Mouse (Mus musculus) layer of hippocampus, postnatal 25 days (tissue): ENCODE results near the gene Evl. TPM values are rescaled to one million over a fixed set of nuclear protein-coding genes. Genes with fewer than 3 reads are reported as not detected.
"Not testable (repeated sequence)": the region's sequence is repeated elsewhere in the genome, so short reads cannot be mapped to it uniquely, and the experiment has no call there.

Source experiments
- DNase-seq, 2 experiments: peaks; one replicate each; pipeline ENCODE4 v3.0.0; 2022; ENCODE audit warnings: mixed read lengths in 2 of 2, low spot score in 1 of 2; ENCODE audit errors: extremely low spot score in 1 of 2
- total RNA-seq, 2 experiments: library from RNA; stranded (reverse); gene quantifications; 2 replicates each; pipeline ENCODE4 v1.2.3; 2021

The Evl gene
- total RNA-seq, 2 experiments from 2014 or later = 201 to 204 TPM

GRCm38 (mm10) chr12:108686926-108687325 lies 132.4 kb downstream of the Evl start:
- DNase-seq = no peak

- no peak for DNase-seq
Measured at GRCm38 (mm10) chr12:108689167-108689566, 134.6 kb downstream of the Evl start.

- DNase-seq = no peak
Measured at GRCm38 (mm10) chr12:108690529-108690928, 136.0 kb downstream of the Evl start.

- DNase-seq = no peak
Measured at GRCm38 (mm10) chr12:108693592-108693991, 139.1 kb downstream of the Evl start.

GRCm38 (mm10) chr12:108694223-108694622 lies 139.7 kb downstream of the Evl start:
- DNase-seq = no peak

- no peak for DNase-seq
Measured at GRCm38 (mm10) chr12:108698697-108699471, 144.4 kb downstream of the Evl start.

GRCm38 (mm10) chr12:108699576-108699975 lies 145.1 kb downstream of the Evl start:
- no peak for DNase-seq

GRCm38 (mm10) chr12:108700037-108700436 lies 145.5 kb downstream of the Evl start:
- DNase-seq = no peak

GRCm38 (mm10) chr12:108701221-108701620 lies 146.7 kb downstream of the Evl start:
- DNase-seq = no peak

- no peak for DNase-seq
Measured at GRCm38 (mm10) chr12:108702185-108702584, 147.7 kb downstream of the Evl start, which contains the start of gene Degs2. Degs2 (minus strand) TSS chr12:108702315.

- no peak for DNase-seq
Measured at GRCm38 (mm10) chr12:108705486-108705885, 151.0 kb downstream of the Evl start.

- no peak for DNase-seq
Measured at GRCm38 (mm10) chr12:108706129-108706528, 151.6 kb downstream of the Evl start.

GRCm38 (mm10) chr12:108709386-108709785 lies 154.9 kb downstream of the Evl start:
- DNase-seq = no peak

- no peak for DNase-seq
Measured at GRCm38 (mm10) chr12:108709964-108710765, 155.6 kb downstream of the Evl start.

GRCm38 (mm10) chr12:108710861-108711615 lies 156.5 kb downstream of the Evl start:
- no peak for DNase-seq

- DNase-seq = no peak
Measured at GRCm38 (mm10) chr12:108712481-108712880, 158.0 kb downstream of the Evl start.

GRCm38 (mm10) chr12:108713972-108714371 lies 159.5 kb downstream of the Evl start:
- DNase-seq = not testable (repeated sequence)

GRCm38 (mm10) chr12:108715854-108716253 lies 161.3 kb downstream of the Evl start:
- DNase-seq = no peak

GRCm38 (mm10) chr12:108718485-108718884 lies 164.0 kb downstream of the Evl start:
- DNase-seq = no peak

- no peak for DNase-seq
Measured at GRCm38 (mm10) chr12:108722464-108722863, 167.9 kb downstream of the Evl start.

- no peak for DNase-seq
Measured at GRCm38 (mm10) chr12:108723841-108724240, 169.3 kb downstream of the Evl start.
